Mouse (Mus musculus) lung, postnatal 0 days (tissue): ENCODE results near the gene Mdm4. TPM values are rescaled to one million over a fixed set of nuclear protein-coding genes. Genes with fewer than 3 reads are reported as not detected.

Experiments
- ATAC-seq: fragments of 200-750 bp; cut with Nextera tagmentation; 2 replicates; pipeline ENCODE4 v1.8.0; 2017; ENCODE audit warnings: moderate library complexity
- DNase-seq: peaks from one replicate; pipeline ENCODE4 v3.0.0-alpha.2; 2016; ENCODE audit warnings: low spot score
- H3K27ac ChIP-seq: fragments of 300-500 bp; sonication (generic); 2 replicates; pipeline ENCODE4 v1.5.1; 2014; ENCODE audit warnings: antibody characterized with exemption, mild to moderate bottlenecking, low read length, mixed read lengths
- H3K27me3 ChIP-seq: fragments of 300-500 bp; sonication (generic); replicated peaks from 2 replicates; pipeline ENCODE4 v1.6.1; 2014; ENCODE audit warnings: low read length, mixed read lengths; ENCODE audit not compliant: insufficient read depth
- H3K36me3 ChIP-seq: fragments of 300-500 bp; sonication (generic); 2 replicates; pipeline ENCODE4 v1.6.1; 2014; ENCODE audit warnings: low read length, mixed read lengths; ENCODE audit not compliant: insufficient read depth
- H3K4me1 ChIP-seq: fragments of 300-500 bp; sonication (generic); 2 replicates; pipeline ENCODE4 v1.6.1; 2014; ENCODE audit warnings: antibody characterized with exemption, low read depth, low read length, mixed read lengths; ENCODE audit not compliant: insufficient read depth
- H3K4me2 ChIP-seq: fragments of 300-500 bp; sonication (generic); replicated peaks from 2 replicates; pipeline ENCODE4 v1.6.1; 2014; ENCODE audit warnings: low read depth, mild to moderate bottlenecking, low read length, moderate library complexity, mixed read lengths
- H3K4me3 ChIP-seq: fragments of 300-500 bp; sonication (generic); 2 replicates; pipeline ENCODE4 v1.5.1; 2014; ENCODE audit warnings: low read depth, low read length
- H3K9ac ChIP-seq: fragments of 300-500 bp; sonication (generic); replicated peaks from 2 replicates; pipeline ENCODE4 v1.6.1; 2014; ENCODE audit warnings: low read depth, mild to moderate bottlenecking
- H3K9me3 ChIP-seq: fragments of 300-500 bp; sonication (generic); 2 replicates; pipeline ENCODE4 v1.6.1; 2016; ENCODE audit warnings: low read length, mixed read lengths
- CTCF ChIP-seq: IDR thresholded peaks from 2 replicates; pipeline ENCODE4 v1.5.1; 2016; ENCODE audit warnings: antibody characterized with exemption, mild to moderate bottlenecking
- EP300 ChIP-seq: IDR thresholded peaks from 2 replicates; pipeline ENCODE4 v1.6.1; 2016; ENCODE audit warnings: antibody characterized with exemption, mild to moderate bottlenecking, control low read depth
- WGBS: fragments of 180-500 bp; shearing (Covaris S2); extraction: QIAGEN DNeasy Blood & Tissue Kit; methylation state at CpG from one replicate; pipeline ENCODE4 v1.1.7; 2014; 5-methylcytosine and 5-hydroxymethylcytosine counted together
- polyA plus RNA-seq: library from polyadenylated mRNA; unstranded; fragments of >200 nt; fragmentation: Nextera tagmentation; extraction: Ambion mirVana; gene quantifications from 2 replicates; pipeline ENCODE4 v1.2.1, GENCODE M21; 2015

Mdm4 gene
- polyA plus RNA-seq, 1 experiment from 2014 or later: 14.9 TPM

DNA sequence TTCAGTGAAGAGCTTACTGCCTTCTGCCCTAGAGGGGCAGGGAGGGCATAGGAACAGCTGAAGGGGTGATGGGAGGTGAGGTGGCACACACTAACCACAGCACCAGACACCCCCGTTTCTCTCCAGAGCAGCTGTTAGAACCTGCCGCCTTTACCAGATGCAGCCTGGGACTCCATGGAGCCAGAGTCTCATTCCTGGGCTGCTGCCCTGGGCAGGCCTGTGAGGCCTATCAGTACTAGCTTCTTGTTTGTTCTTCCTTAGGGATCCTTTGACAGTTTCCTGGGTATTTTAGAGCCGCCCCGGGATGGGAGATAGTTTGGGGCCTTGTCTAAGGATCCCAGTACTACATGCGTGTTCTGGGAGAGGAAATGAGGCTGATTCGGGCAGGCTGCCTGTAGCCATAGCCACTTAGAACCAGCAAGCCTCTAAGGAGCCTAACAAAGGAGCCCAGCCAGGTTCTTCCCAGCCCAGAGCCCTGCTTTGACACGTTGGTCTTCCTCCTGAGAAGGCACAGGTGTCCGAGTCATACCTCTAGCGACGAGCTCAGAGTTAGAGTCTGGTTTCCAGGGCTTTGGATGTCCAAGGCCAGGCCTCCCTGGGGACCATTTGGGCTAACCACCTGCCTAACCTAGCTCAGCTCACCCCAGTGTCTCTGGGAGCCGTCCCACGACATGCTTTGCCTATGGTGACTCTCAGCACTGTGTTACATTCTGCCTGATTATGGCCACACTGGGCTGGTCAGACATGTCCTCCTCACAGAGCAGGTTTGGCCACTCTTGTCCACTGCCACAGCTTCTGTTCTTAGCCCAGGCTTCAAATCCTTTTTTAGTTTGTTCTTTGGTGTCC is 39.1 kb upstream of the Mdm4 start:
- H3K27ac ChIP-seq: peak overlapping the region; percentile 27
- TF ChIP-seq CTCF (no peak), EP300 (no peak)
- H3K4me1 ChIP-seq: peaks cover 36% of the 10 kb centered on the region
- H3K27me3 ChIP-seq: no peaks in the 10 kb centered on the region
- no peaks in the 10 kb centered on the region for H3K9me3 ChIP-seq
- ATAC-seq (peak; percentile 31), DNase-seq (no peak)
- no peak overlapping the region for H3K4me2 ChIP-seq
- 60% methylated on average over 12 of the region's 12 CpGs for WGBS
- no peak overlapping the region for H3K9ac ChIP-seq
- no peak overlapping the region for H3K4me3 ChIP-seq
- H3K36me3 ChIP-seq: no peaks in the 10 kb centered on the region

- Histone ChIP-seq H3K4me2 (no peak overlapping the region), H3K4me3 (no peak overlapping the region), H3K4me1 (peaks cover 36% of the 10 kb centered on the region), H3K36me3 (no peaks in the 10 kb centered on the region), H3K9me3 (no peaks in the 10 kb centered on the region), H3K27ac (no peak overlapping the region), H3K27me3 (no peaks in the 10 kb centered on the region), H3K9ac (no peak overlapping the region)
- no peak for DNase-seq
- TF ChIP-seq CTCF: no peak
- no peak for TF ChIP-seq EP300
- 85% methylated on average over 15 of the region's 15 CpGs for WGBS
- ATAC-seq: no peak
These were observed 38.4 kb upstream of the Mdm4 start for GRCm38 (mm10) chr1:133068669-133069274.

GRCm38 (mm10) chr1:133068268-133068667 is 37.9 kb upstream of the Mdm4 start:
- Histone ChIP-seq H3K4me2 (no peak overlapping the region), H3K4me3 (no peak overlapping the region), H3K9me3 (no peaks in the 10 kb centered on the region), H3K36me3 (no peaks in the 10 kb centered on the region), H3K9ac (no peak overlapping the region), H3K4me1 (peaks cover 34% of the 10 kb centered on the region), H3K27ac (no peak overlapping the region), H3K27me3 (no peaks in the 10 kb centered on the region)
- TF ChIP-seq CTCF (no peak), EP300 (no peak)
- DNase-seq: no peak
- no peak for ATAC-seq
- WGBS: 63% methylated on average over 5 of the region's 5 CpGs

GRCm38 (mm10) chr1:133063164-133063563 is 32.8 kb upstream of the Mdm4 start:
- WGBS: 85% methylated on average over 6 of the region's 6 CpGs
- ATAC-seq (no peak), DNase-seq (no peak)
- Histone ChIP-seq H3K9me3 (no peaks in the 10 kb centered on the region), H3K9ac (no peak overlapping the region), H3K27me3 (no peaks in the 10 kb centered on the region), H3K27ac (no peak overlapping the region), H3K4me1 (peaks cover 4% of the 10 kb centered on the region; the same call in 1 of the 2 replicates), H3K36me3 (no peaks in the 10 kb centered on the region), H3K4me2 (no peak overlapping the region), H3K4me3 (no peak overlapping the region)
- TF ChIP-seq EP300 (no peak), CTCF (no peak)

DNA sequence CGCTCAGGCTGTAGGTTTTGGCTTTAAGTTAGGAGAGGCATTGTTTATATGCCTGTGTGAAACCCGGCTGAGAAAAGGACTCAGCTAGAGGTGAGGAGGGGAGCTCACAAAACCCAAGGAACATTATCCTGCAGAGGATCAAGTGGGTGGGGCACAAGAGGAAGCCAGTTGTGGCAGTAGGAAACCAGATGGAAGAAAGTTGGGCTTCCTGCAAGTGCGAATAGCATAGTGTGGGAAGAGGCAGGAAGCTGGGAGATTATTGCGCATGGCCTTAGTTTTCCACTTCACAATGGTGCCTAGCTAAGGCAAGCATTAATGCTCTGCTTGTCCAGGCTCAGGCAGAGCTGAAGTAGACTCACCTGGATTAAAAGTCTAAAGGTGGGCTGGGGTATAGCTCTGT is 30.3 kb upstream of the Mdm4 start:
- H3K4me1 ChIP-seq: peaks cover 12% of the 10 kb centered on the region; the same call in 1 of the 2 replicates
- no peaks in the 10 kb centered on the region for H3K36me3 ChIP-seq
- no peak overlapping the region for H3K4me3 ChIP-seq
- ATAC-seq: peak; percentile 21; the same call in 1 of the 2 replicates
- H3K9me3 ChIP-seq: no peaks in the 10 kb centered on the region
- 0 out of 2 replicates have a peak overlapping the region, but pooled peaks have one; percentile 26 for H3K27ac ChIP-seq
- no peaks in the 10 kb centered on the region for H3K27me3 ChIP-seq
- H3K9ac ChIP-seq: no peak overlapping the region
- peak; percentile 26 for DNase-seq
- WGBS: 47% methylated on average over 4 of the region's 4 CpGs
- no peak overlapping the region for H3K4me2 ChIP-seq
- TF ChIP-seq CTCF (no peak), EP300 (peak; percentile 40; the same call in 1 of the 2 replicates)

GRCm38 (mm10) chr1:133059592-133059991 is 29.2 kb upstream of the Mdm4 start:
- no peak overlapping the region for H3K4me3 ChIP-seq
- no peaks in the 10 kb centered on the region for H3K36me3 ChIP-seq
- no peaks in the 10 kb centered on the region for H3K27me3 ChIP-seq
- no peaks in the 10 kb centered on the region for H3K9me3 ChIP-seq
- no peak overlapping the region for H3K27ac ChIP-seq
- WGBS: 55% methylated on average over 2 of the region's 2 CpGs
- no peak overlapping the region for H3K4me2 ChIP-seq
- H3K9ac ChIP-seq: no peak overlapping the region
- H3K4me1 ChIP-seq: peaks cover 12% of the 10 kb centered on the region; the same call in 1 of the 2 replicates
- ATAC-seq: no peak
- TF ChIP-seq EP300 (no peak), CTCF (no peak)
- no peak for DNase-seq
